ENCODE assay signal across 15 mouse cellular contexts in the genomic region with DNA sequence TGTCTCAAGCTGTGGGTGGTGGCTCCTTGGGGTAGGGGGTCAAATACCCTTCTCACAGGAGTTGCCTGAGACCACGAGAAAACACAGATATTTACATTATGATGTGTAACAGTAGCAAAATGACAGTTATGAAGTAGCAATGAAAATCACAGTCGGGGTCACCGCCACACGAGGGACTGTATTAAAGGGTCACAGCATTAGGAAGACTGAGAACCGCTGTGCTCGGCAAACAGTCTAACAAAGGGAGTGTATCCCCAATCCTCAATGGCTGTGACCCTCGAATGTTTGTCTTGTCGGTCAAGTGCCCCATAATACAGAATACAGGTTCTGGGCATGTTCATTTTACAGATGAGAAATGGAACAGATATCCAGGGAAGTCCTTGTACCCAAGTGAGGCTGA. TPM values are rescaled to one million over a fixed set of nuclear protein-coding genes. Genes with fewer than 3 reads are reported as not detected.
DNase-seq lines count a peak whose midpoint lies in the region; ATAC-seq and TF ChIP-seq lines count a peak whose summit lies in the region.
"Had no signal": no experiment of that assay in that cellular context is flagged by ENCODE, and none has a peak within 500 bp of the region (broad histone marks: within the 10 kb centered on the region; RNA-seq: fewer than 3 reads in every experiment).

No protein-coding gene starts in this region.

- TF ChIP-seq CTCF in intestine, postnatal 0 days (IDR thresholded peaks at IDR 0.05; ENCODE audit: low read depth), result no peak
- no peak for TF ChIP-seq CTCF in embryonic fibroblast, embryonic 13.5 days (IDR thresholded peaks at IDR 0.05; ENCODE audit: borderline replicate concordance, insufficient read depth, low read length)

- H3K9me3 ChIP-seq in intestine, postnatal 0 days (ENCODE audit: control insufficient read depth), result no peaks in the 10 kb centered on the region
- no peaks in the 10 kb centered on the region for H3K9me3 ChIP-seq in intestine, embryonic 16.5 days (ENCODE audit: control insufficient read depth, low read length)
- H3K9me3 ChIP-seq: forebrain, embryonic 12.5 days; heart, embryonic 15.5 days had no signal

- no peak overlapping the region for H3K9ac ChIP-seq in intestine, postnatal 0 days (ENCODE audit: low read depth, low read length)
- H3K9ac ChIP-seq in intestine, embryonic 16.5 days (ENCODE audit: low read depth, low read length), result no peak overlapping the region
- H3K9ac ChIP-seq: forebrain, embryonic 12.5 days had no signal

- no peak overlapping the region for H3K27ac ChIP-seq in intestine, postnatal 0 days (ENCODE audit: low read depth, low read length)
- H3K27ac ChIP-seq in intestine, embryonic 16.5 days (ENCODE audit: low read length), result no peak overlapping the region
- H3K27ac ChIP-seq in embryonic fibroblast, embryonic 13.5 days (ENCODE audit: insufficient read depth, low read length), result peak overlapping the region; percentile 32; the same call in 1 of the 2 replicates
- H3K27ac ChIP-seq: forebrain, embryonic 12.5 days; heart, adult 2 months; hindbrain, postnatal 0 days had no signal

- ATAC-seq in intestine, postnatal 0 days, result no peak
- no peak for ATAC-seq in intestine, embryonic 16.5 days
- ATAC-seq: forebrain, embryonic 16.5 days; hindbrain, postnatal 0 days had no signal

- H3K4me1 ChIP-seq in intestine, postnatal 0 days (replicated peaks; ENCODE audit: control insufficient read depth, insufficient read depth, low read length), result peaks cover 9% of the 10 kb centered on the region; the same call in 1 of the 2 replicates
- H3K4me1 ChIP-seq in intestine, embryonic 16.5 days (ENCODE audit: control insufficient read depth, insufficient read depth, low read length), result peaks cover 33% of the 10 kb centered on the region
- H3K4me1 ChIP-seq in embryonic fibroblast, embryonic 13.5 days (ENCODE audit: control insufficient read depth, insufficient read depth, low read length), result no peaks in the 10 kb centered on the region; the same call in 1 of the 2 replicates

- intact Hi-C loops in heart, postnatal 25 days (cut with DNase I), result no loop called here

- WGBS in intestine, postnatal 0 days, result 82% methylated on average over 8 of the region's 8 CpGs
- 83% methylated on average over 8 of the region's 8 CpGs for WGBS in intestine, embryonic 16.5 days

- H3K4me3 ChIP-seq in intestine, postnatal 0 days (ENCODE audit: low read depth, low read length), result no peak overlapping the region
- no peak overlapping the region for H3K4me3 ChIP-seq in intestine, embryonic 16.5 days (ENCODE audit: low read length)
- no peak overlapping the region for H3K4me3 ChIP-seq in embryonic fibroblast, embryonic 13.5 days (ENCODE audit: insufficient read depth, low read length)
- H3K4me3 ChIP-seq: forebrain, embryonic 12.5 days; heart, adult 2 months had no signal

- DNase-seq in cerebellum, adult 9-10 months, result peak; percentile 52
- no peak for DNase-seq in cerebellum, postnatal 36 days
- peak; percentile 3 for DNase-seq in thymus, postnatal 14 days
- DNase-seq in thymus, adult 18-20 months, result no peak
- no peak for DNase-seq in heart, postnatal 25 days (ENCODE audit: low spot score)
- DNase-seq: gastrocnemius, postnatal 10 days; heart, postnatal 36 days had no signal

- TF ChIP-seq POLR2A in embryonic fibroblast, embryonic 13.5 days (IDR thresholded peaks at IDR 0.05; ENCODE audit: low read depth, low read length), result no peak

- H3K27me3 ChIP-seq in intestine, postnatal 0 days (replicated peaks; ENCODE audit: control insufficient read depth, insufficient read depth, low read length), result no peaks in the 10 kb centered on the region
- H3K27me3 ChIP-seq in intestine, embryonic 16.5 days (replicated peaks; ENCODE audit: control insufficient read depth, insufficient read depth, low read length), result no peaks in the 10 kb centered on the region
- H3K27me3 ChIP-seq: forebrain, embryonic 12.5 days; heart, embryonic 15.5 days had no signal

- peak overlapping the region; percentile 74; the same call in 1 of the 2 replicates for H3K4me2 ChIP-seq in intestine, postnatal 0 days (replicated peaks; ENCODE audit: low read depth)
- H3K4me2 ChIP-seq in intestine, embryonic 16.5 days (ENCODE audit: low read depth, low read length), result no peak overlapping the region

- H3K36me3 ChIP-seq in intestine, postnatal 0 days (ENCODE audit: control insufficient read depth, insufficient read depth), result peaks cover 4% of the 10 kb centered on the region; the same call in 1 of the 2 replicates
- peaks cover 3% of the 10 kb centered on the region for H3K36me3 ChIP-seq in intestine, embryonic 16.5 days (ENCODE audit: control insufficient read depth, insufficient read depth, low read length)

RNA-seq across cellular contexts. Expression of a gene that starts 1.6 kb away (rescaled TPM):
- polyA plus RNA-seq in intestine, postnatal 0 days (2015; fragmentation: Nextera tagmentation; extraction: Ambion mirVana), result 32.3 and 35.1 TPM in 2 replicates
- 26.9 and 29.5 TPM in 2 replicates for polyA plus RNA-seq in intestine, embryonic 16.5 days (2015; fragmentation: Nextera tagmentation; extraction: Ambion mirVana)
- 15.0 and 22.2 TPM in 2 replicates for polyA plus RNA-seq in embryonic fibroblast, embryonic 13.5 days (2011; ENCODE audit: insufficient read length, low read depth, missing spikeins)
- total RNA-seq in heart, postnatal 25 days (2021), result 10 to 100 TPM; 48.2 to 56.1 TPM

RNA-seq across cellular contexts. Expression of a gene that starts 1.9 kb away (rescaled TPM):
- polyA plus RNA-seq in intestine, postnatal 0 days (2015; fragmentation: Nextera tagmentation; extraction: Ambion mirVana), result 50.4 and 51.9 TPM in 2 replicates
- 33.0 and 40.2 TPM in 2 replicates for polyA plus RNA-seq in intestine, embryonic 16.5 days (2015; fragmentation: Nextera tagmentation; extraction: Ambion mirVana)
- 11.4 and 16.9 TPM in 2 replicates for polyA plus RNA-seq in embryonic fibroblast, embryonic 13.5 days (2011; ENCODE audit: insufficient read length, low read depth, missing spikeins)
- total RNA-seq in heart, postnatal 25 days (2021), result 10 to 100 TPM; 26.9 to 27.9 TPM

RNA-seq across cellular contexts. Expression of a gene that starts 1.9 kb away (rescaled TPM):
- polyA plus RNA-seq in intestine, postnatal 0 days (2015; fragmentation: Nextera tagmentation; extraction: Ambion mirVana), result 7.6 and 10.2 TPM in 2 replicates
- 8.9 and 9.5 TPM in 2 replicates for polyA plus RNA-seq in intestine, embryonic 16.5 days (2015; fragmentation: Nextera tagmentation; extraction: Ambion mirVana)
- 4.4 and 5.1 TPM in 2 replicates for polyA plus RNA-seq in embryonic fibroblast, embryonic 13.5 days (2011; ENCODE audit: insufficient read length, low read depth, missing spikeins)
- total RNA-seq in heart, postnatal 25 days (2021), result 10 to 100 TPM; 23.1 to 24.0 TPM

RNA-seq across cellular contexts. Expression of a gene that starts 6.6 kb away (rescaled TPM):
- polyA plus RNA-seq in intestine, postnatal 0 days (2015; fragmentation: Nextera tagmentation; extraction: Ambion mirVana), result 23.2 and 25.2 TPM in 2 replicates
- 18.3 and 21.5 TPM in 2 replicates for polyA plus RNA-seq in intestine, embryonic 16.5 days (2015; fragmentation: Nextera tagmentation; extraction: Ambion mirVana)
- 24.5 and 29.6 TPM in 2 replicates for polyA plus RNA-seq in embryonic fibroblast, embryonic 13.5 days (2011; ENCODE audit: insufficient read length, low read depth, missing spikeins)
- total RNA-seq in heart, postnatal 25 days (2021), result 100 to 1,000 TPM; 410 to 431 TPM

RNA-seq across cellular contexts. Expression of a gene that starts 13.7 kb away (rescaled TPM):
- polyA plus RNA-seq in intestine, postnatal 0 days (2015; fragmentation: Nextera tagmentation; extraction: Ambion mirVana), result 135 and 142 TPM in 2 replicates
- 176 and 195 TPM in 2 replicates for polyA plus RNA-seq in intestine, embryonic 16.5 days (2015; fragmentation: Nextera tagmentation; extraction: Ambion mirVana)
- polyA plus RNA-seq in embryonic fibroblast, embryonic 13.5 days (2011; ENCODE audit: insufficient read length, low read depth, missing spikeins), result 35.9 and 37.0 TPM in 2 replicates
- 10 to 100 TPM; 16.5 to 22.2 TPM for total RNA-seq in heart, postnatal 25 days (2021)

Comparison
In these comparisons a context has a peak if more than half of its experiments do, and no peak if none do; other contexts are left out.
1. DNase-seq: peak in cerebellum, adult 9-10 months (single experiment) and thymus, postnatal 14 days (single experiment); none in cerebellum, postnatal 36 days (0 of 2), thymus, adult 18-20 months (0 of 2) and heart, postnatal 25 days (single experiment).